Mouse (Mus musculus) lung, postnatal 0 days (tissue): ENCODE measurements around the gene Tdrd3.
A peak's percentile ranks its signal among the peaks of the same experiment; 100 is the strongest.

Experiments used
- CTCF ChIP-seq: IDR thresholded peaks from 2 replicates; pipeline ENCODE4 v1.5.1; 2016; ENCODE audit warnings: antibody characterized with exemption, mild to moderate bottlenecking
- EP300 ChIP-seq: IDR thresholded peaks from 2 replicates; pipeline ENCODE4 v1.6.1; 2016; ENCODE audit warnings: antibody characterized with exemption, mild to moderate bottlenecking, control low read depth

- TF ChIP-seq CTCF: peak; percentile 90
- no peak for TF ChIP-seq EP300
These were observed 47.7 kb downstream of the Tdrd3 start for GRCm38 (mm10) chr14:87463963-87464654.
